Mouse (Mus musculus): ENCODE measurements around the gene Tsr3. TPM values are rescaled to one million over a fixed set of nuclear protein-coding genes. Genes with fewer than 3 reads are reported as not detected.
A peak's percentile ranks its signal among the peaks of the same experiment; 100 is the strongest.

The Tsr3 gene
- total RNA-seq, 2 experiments from 2014 or later, result 12.7 to 14.0 TPM

GRCm38 (mm10) chr17:25244239-25244638 is 4.3 kb downstream of the Tsr3 start:
- no peak for DNase-seq

- no peak for DNase-seq
These were observed 8.2 kb downstream of the Tsr3 start for GRCm38 (mm10) chr17:25248033-25248750.

- DNase-seq, result no peak
These were observed 10.3 kb downstream of the Tsr3 start for GRCm38 (mm10) chr17:25250181-25250835.

- DNase-seq, result no peak
These were observed 12.7 kb downstream of the Tsr3 start for GRCm38 (mm10) chr17:25252643-25253042.

- no peak for DNase-seq
These were observed 13.8 kb downstream of the Tsr3 start for GRCm38 (mm10) chr17:25253760-25254159.

GRCm38 (mm10) chr17:25255110-25255509 is 15.1 kb downstream of the Tsr3 start:
- no peak for DNase-seq

GRCm38 (mm10) chr17:25256140-25256754 is 16.3 kb downstream of the Tsr3 start, which contains the start of gene Baiap3:
Baiap3 (minus strand) TSS chr17:25256364.
- no peak for DNase-seq

- no peak for DNase-seq
These were observed 17.9 kb downstream of the Tsr3 start for GRCm38 (mm10) chr17:25257804-25258261.

- DNase-seq, result peak; percentile 54
These were observed 24.5 kb downstream of the Tsr3 start for GRCm38 (mm10) chr17:25264453-25264852.

- no peak for DNase-seq
These were observed 30.9 kb downstream of the Tsr3 start for GRCm38 (mm10) chr17:25270795-25271335.

GRCm38 (mm10) chr17:25272326-25272725 is 32.4 kb downstream of the Tsr3 start:
- no peak for DNase-seq

- peak; percentile 87 for DNase-seq
These were observed 33.2 kb downstream of the Tsr3 start for GRCm38 (mm10) chr17:25272951-25273705.

- DNase-seq, result peak; percentile 97
These were observed 33.9 kb downstream of the Tsr3 start for GRCm38 (mm10) chr17:25273706-25274501.

GRCm38 (mm10) chr17:25274571-25275346 is 34.8 kb downstream of the Tsr3 start, which contains the start of gene Ube2i:
Ube2i (minus strand) TSS chr17:25274622.
- DNase-seq, result no peak

- DNase-seq, result no peak
These were observed 35.9 kb downstream of the Tsr3 start for GRCm38 (mm10) chr17:25275833-25276232.

GRCm38 (mm10) chr17:25282133-25282532 is 42.2 kb downstream of the Tsr3 start:
- DNase-seq, result peak; percentile 55

GRCm38 (mm10) chr17:25285033-25285432 is 45.1 kb downstream of the Tsr3 start:
- DNase-seq, result peak; percentile 78

GRCm38 (mm10) chr17:25288842-25289241 is 48.9 kb downstream of the Tsr3 start:
- DNase-seq, result peak; percentile 51

GRCm38 (mm10) chr17:25290411-25290810 is 50.4 kb downstream of the Tsr3 start:
- DNase-seq, result no peak

Data from heart, postnatal 4 days (tissue).